Mouse (Mus musculus) forebrain, embryonic 10.5 days (tissue): ENCODE results near the gene Taok3. TPM values are rescaled to one million over a fixed set of nuclear protein-coding genes. Genes with fewer than 3 reads are reported as not detected.

Source experiments
- DNase-seq: peaks from one replicate; pipeline ENCODE4 v3.0.0-alpha.2; 2017; ENCODE audit warnings: low spot score; ENCODE audit errors: extremely low spot score
- H3K27ac ChIP-seq: fragments of 300-500 bp; sonication (generic); 2 replicates; pipeline ENCODE4 v1.5.1; 2016; ENCODE audit warnings: mild to moderate bottlenecking
- H3K27me3 ChIP-seq: fragments of 300-500 bp; sonication (generic); 2 replicates; pipeline ENCODE4 v1.6.1; 2016; ENCODE audit warnings: mild to moderate bottlenecking; ENCODE audit not compliant: poor library complexity, severe bottlenecking
- H3K36me3 ChIP-seq: fragments of 300-500 bp; sonication (generic); replicated peaks from 2 replicates; pipeline ENCODE4 v1.6.1; 2016; ENCODE audit warnings: mild to moderate bottlenecking, moderate library complexity
- H3K4me1 ChIP-seq: fragments of 300-500 bp; sonication (generic); 2 replicates; pipeline ENCODE4 v1.6.1; 2016
- H3K4me3 ChIP-seq: fragments of 300-500 bp; sonication (generic); 2 replicates; pipeline ENCODE4 v1.5.1; 2016; ENCODE audit warnings: mild to moderate bottlenecking, moderate library complexity
- H3K9me3 ChIP-seq: fragments of 300-500 bp; sonication (generic); 2 replicates; pipeline ENCODE4 v1.6.1; 2016; ENCODE audit warnings: mild to moderate bottlenecking, moderate library complexity
- WGBS: fragments of 180-500 bp; shearing (Covaris S2); methylation state at CpG from one replicate; pipeline ENCODE4 v1.1.7; 2016; 5-methylcytosine and 5-hydroxymethylcytosine counted together
- polyA plus RNA-seq: library from polyadenylated mRNA; unstranded; fragments of >200 nt; fragmentation: Nextera tagmentation; extraction: Ambion mirVana; gene quantifications from 2 replicates; pipeline ENCODE4 v1.2.1, GENCODE M21; 2016

Gene Taok3
- polyA plus RNA-seq, result 9.3 and 9.4 TPM in 2 replicates

DNA sequence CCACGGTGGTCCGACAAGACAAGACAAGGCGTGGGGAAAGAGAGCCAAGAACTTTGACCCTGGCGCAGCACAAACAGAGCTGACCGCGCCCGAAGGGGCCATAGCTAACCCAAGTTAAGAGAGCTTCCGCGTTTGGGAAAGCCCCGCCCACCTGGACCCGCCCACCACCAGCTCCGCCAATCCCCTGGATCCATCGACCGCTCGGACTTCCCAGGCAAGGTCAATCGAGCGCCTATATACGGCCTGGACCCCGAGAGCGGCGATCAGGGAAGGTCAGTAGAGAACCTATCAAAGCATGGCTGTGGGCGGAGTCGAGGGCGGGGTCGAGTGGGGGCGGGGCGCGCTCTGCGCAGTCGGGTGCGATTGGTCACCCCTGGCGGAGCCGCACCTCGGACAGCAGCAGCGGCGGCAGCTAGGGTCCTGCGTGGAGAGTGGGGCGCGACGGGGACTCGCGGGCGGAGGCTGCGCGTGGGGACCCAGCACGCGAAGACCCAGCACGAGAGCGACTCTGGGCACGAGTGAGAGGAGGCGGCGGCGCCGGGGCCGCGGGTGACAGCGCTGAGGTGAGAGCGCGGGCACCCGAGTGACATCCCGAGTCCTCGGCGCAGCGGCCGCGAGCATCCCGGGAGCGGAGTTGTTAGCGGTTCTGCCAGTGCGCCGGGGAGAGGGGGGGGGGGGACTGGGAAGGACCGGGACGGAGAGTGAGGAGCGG lies at the start of gene Taok3:
Gene Taok3, plus strand, starts transcription at position 353 of the 712 bp plus-strand sequence.
- H3K27me3 ChIP-seq, result peaks cover 25% of the 10 kb centered on the region
- H3K4me1 ChIP-seq, result peaks cover 42% of the 10 kb centered on the region
- 0% methylated on average over 74 of the region's 74 CpGs for WGBS
- H3K27ac ChIP-seq, result peak within 1 kb of the TSS; percentile 79
- peak; percentile 100 for DNase-seq
- peak within 1 kb of the TSS; percentile 86 for H3K4me3 ChIP-seq
- H3K9me3 ChIP-seq, result no peaks in the 10 kb centered on the region
- H3K36me3 ChIP-seq, result no peaks in the 10 kb centered on the region

GRCm38 (mm10) chr5:117087718-117088117 lies 32.2 kb upstream of the Taok3 start:
- WGBS, result 5% methylated on average over 13 of the region's 13 CpGs
- DNase-seq, result peak; percentile 22
- Histone ChIP-seq H3K4me3 (peak overlapping the region; percentile 36), H3K4me1 (peaks cover 29% of the 10 kb centered on the region), H3K27me3 (peaks cover 29% of the 10 kb centered on the region), H3K36me3 (peaks cover 22% of the 10 kb centered on the region), H3K9me3 (no peaks in the 10 kb centered on the region), H3K27ac (peak overlapping the region; percentile 20; the same call in 1 of the 2 replicates)

DNA sequence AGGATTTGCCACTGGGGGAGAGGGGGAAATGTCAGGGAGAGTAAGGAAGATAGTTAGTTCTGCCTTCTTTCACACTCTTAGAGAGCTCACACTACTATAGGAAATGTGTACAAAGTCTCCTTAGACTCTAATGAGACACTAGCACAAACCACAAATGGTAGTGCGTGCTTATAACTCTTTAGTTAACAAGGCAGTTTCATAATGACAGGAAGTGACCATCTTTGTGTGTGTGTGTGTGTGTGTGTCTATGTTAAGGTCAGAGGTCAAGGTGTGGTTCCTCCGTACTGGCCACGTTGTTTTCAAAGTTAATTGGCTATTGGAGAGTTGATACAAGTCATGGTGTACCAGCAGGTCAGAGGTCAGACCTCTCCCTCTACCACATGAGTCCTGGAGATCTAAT lies 30.8 kb upstream of the Taok3 start:
- Histone ChIP-seq H3K9me3 (no peaks in the 10 kb centered on the region), H3K4me3 (no peak overlapping the region), H3K36me3 (peaks cover 36% of the 10 kb centered on the region), H3K27me3 (peaks cover 29% of the 10 kb centered on the region), H3K4me1 (peaks cover 29% of the 10 kb centered on the region), H3K27ac (no peak overlapping the region)
- DNase-seq, result no peak
- WGBS, result 62% methylated on average over 3 of the region's 3 CpGs

DNA sequence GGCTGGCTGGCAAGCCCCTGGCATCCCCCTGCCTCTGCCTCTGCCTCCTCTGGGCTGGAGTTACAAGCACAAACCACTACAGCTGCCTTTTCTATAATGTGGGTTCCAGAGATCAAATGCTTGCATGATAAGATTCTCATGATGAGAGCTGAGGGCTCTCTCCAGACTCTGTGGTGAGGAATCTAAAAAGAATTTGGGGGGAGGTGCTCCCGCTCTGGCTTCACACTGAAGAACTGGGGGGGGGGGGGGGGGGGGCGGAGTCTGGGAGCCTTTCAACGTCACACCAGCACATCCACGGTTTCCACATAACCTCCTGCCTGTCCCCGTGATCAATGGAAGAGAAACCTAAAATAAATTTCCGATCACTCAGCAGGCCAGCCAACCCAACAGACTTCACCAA lies 30.1 kb upstream of the Taok3 start:
- H3K27ac ChIP-seq, result no peak overlapping the region
- peaks cover 29% of the 10 kb centered on the region for H3K27me3 ChIP-seq
- H3K36me3 ChIP-seq, result peaks cover 42% of the 10 kb centered on the region
- WGBS, result 31% methylated on average over 6 of the region's 6 CpGs
- H3K4me3 ChIP-seq, result no peak overlapping the region
- H3K4me1 ChIP-seq, result peaks cover 29% of the 10 kb centered on the region
- no peaks in the 10 kb centered on the region for H3K9me3 ChIP-seq
- no peak for DNase-seq

- no peak overlapping the region for H3K4me3 ChIP-seq
- H3K27ac ChIP-seq, result no peak overlapping the region
- WGBS, result 52% methylated on average over 7 of the region's 7 CpGs
- peaks cover 81% of the 10 kb centered on the region for H3K36me3 ChIP-seq
- no peaks in the 10 kb centered on the region for H3K27me3 ChIP-seq
- H3K9me3 ChIP-seq, result no peaks in the 10 kb centered on the region
- H3K4me1 ChIP-seq, result peaks cover 21% of the 10 kb centered on the region
- DNase-seq, result no peak
These were observed 25.5 kb upstream of the Taok3 start for GRCm38 (mm10) chr5:117094431-117094830.

- Histone ChIP-seq H3K9me3 (no peaks in the 10 kb centered on the region), H3K27me3 (no peaks in the 10 kb centered on the region), H3K36me3 (peaks cover 92% of the 10 kb centered on the region), H3K4me3 (no peak overlapping the region), H3K4me1 (peaks cover 13% of the 10 kb centered on the region), H3K27ac (no peak overlapping the region)
- peak; percentile 52 for DNase-seq
- 59% methylated on average over 3 of the region's 3 CpGs for WGBS
These were observed 23.2 kb upstream of the Taok3 start for GRCm38 (mm10) chr5:117096716-117097115.

DNA sequence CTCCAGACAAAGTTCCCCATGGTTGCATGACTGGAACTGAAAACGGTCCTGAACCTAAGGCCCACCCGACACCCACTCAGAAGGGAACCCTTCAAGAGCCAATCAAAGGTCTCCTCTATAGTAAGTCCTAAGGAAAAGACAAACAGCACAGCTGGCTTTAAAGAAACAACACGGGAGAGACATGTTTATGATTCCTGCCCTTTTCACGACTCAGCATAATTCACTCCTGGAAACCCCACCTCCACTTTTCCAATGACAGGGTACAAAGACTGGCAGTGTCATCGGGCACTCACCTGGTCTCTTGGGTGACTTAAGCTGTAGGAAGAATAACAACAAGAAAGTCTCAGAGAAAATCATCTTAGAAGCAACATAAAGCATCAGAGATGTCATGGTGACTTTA lies 20.9 kb upstream of the Taok3 start:
- Histone ChIP-seq H3K27me3 (no peaks in the 10 kb centered on the region), H3K4me1 (peaks cover 13% of the 10 kb centered on the region), H3K27ac (peak overlapping the region; percentile 58; the same call in 1 of the 2 replicates), H3K36me3 (peaks cover 92% of the 10 kb centered on the region), H3K9me3 (no peaks in the 10 kb centered on the region), H3K4me3 (no peak overlapping the region)
- no peak for DNase-seq
- WGBS, result 86% methylated on average over 5 of the region's 5 CpGs

GRCm38 (mm10) chr5:117099742-117100141 lies 20.2 kb upstream of the Taok3 start:
- H3K4me3 ChIP-seq, result no peak overlapping the region
- DNase-seq, result no peak
- no peaks in the 10 kb centered on the region for H3K27me3 ChIP-seq
- peaks cover 92% of the 10 kb centered on the region for H3K36me3 ChIP-seq
- H3K4me1 ChIP-seq, result peaks cover 13% of the 10 kb centered on the region
- 91% methylated on average over 11 of the region's 11 CpGs for WGBS
- H3K27ac ChIP-seq, result no peak overlapping the region
- H3K9me3 ChIP-seq, result no peaks in the 10 kb centered on the region

GRCm38 (mm10) chr5:117103194-117103929 lies 16.6 kb upstream of the Taok3 start:
- DNase-seq, result no peak
- H3K27me3 ChIP-seq, result no peaks in the 10 kb centered on the region
- H3K27ac ChIP-seq, result no peak overlapping the region
- WGBS, result 93% methylated on average over 20 of the region's 20 CpGs
- peaks cover 100% of the 10 kb centered on the region for H3K36me3 ChIP-seq
- peaks cover 11% of the 10 kb centered on the region for H3K4me1 ChIP-seq
- no peak overlapping the region for H3K4me3 ChIP-seq
- H3K9me3 ChIP-seq, result no peaks in the 10 kb centered on the region

DNA sequence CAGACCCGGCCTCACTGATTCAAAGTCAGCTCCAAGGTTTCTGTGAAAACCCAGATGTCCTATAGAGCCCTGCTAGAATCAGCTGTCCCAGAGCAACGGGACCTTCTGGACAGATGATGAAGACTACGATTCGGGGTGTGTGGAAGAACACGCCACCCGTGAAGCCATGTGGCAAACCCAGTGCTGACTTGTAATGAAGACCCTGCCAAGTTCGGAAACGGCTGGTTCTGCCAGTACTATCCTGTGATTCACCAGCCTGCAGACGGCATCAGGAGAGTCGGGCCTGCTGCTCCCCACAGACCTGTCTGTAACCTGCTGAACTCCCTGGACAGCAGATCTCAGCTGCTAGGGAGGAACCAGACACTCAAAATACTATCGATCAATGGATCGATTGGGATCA lies 15.6 kb upstream of the Taok3 start:
- Histone ChIP-seq H3K4me3 (no peak overlapping the region), H3K27me3 (no peaks in the 10 kb centered on the region), H3K36me3 (peaks cover 100% of the 10 kb centered on the region), H3K4me1 (peaks cover 3% of the 10 kb centered on the region; the same call in 1 of the 2 replicates), H3K9me3 (no peaks in the 10 kb centered on the region), H3K27ac (no peak overlapping the region)
- 96% methylated on average over 12 of the region's 12 CpGs for WGBS
- DNase-seq, result no peak

DNA sequence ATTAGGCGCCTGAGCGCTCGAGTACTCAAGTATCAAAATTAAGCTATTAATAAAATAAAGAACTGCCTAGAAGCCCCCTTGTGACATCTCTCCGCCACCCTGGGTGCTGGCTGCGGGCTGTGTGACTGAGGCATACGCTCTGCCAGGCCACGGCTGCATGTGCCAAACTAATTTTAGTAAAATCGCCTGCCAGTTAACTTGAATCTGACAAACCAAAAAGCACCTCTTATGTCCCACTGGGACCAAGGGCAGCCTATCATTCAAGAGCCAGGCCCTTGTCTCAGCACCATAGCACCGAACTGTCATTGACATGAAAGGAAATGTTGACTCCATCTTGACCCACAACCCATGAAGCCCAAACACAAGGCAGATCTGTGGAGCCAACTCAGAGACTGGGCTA lies 14.2 kb upstream of the Taok3 start:
- no peak overlapping the region for H3K27ac ChIP-seq
- no peak for DNase-seq
- H3K9me3 ChIP-seq, result no peaks in the 10 kb centered on the region
- H3K4me3 ChIP-seq, result no peak overlapping the region
- no peaks in the 10 kb centered on the region for H3K27me3 ChIP-seq
- H3K4me1 ChIP-seq, result 0 out of 2 replicates have a peak, but pooled peaks cover 3% of the 10 kb centered on the region
- WGBS, result 89% methylated on average over 9 of the region's 9 CpGs
- H3K36me3 ChIP-seq, result peaks cover 99% of the 10 kb centered on the region

DNA sequence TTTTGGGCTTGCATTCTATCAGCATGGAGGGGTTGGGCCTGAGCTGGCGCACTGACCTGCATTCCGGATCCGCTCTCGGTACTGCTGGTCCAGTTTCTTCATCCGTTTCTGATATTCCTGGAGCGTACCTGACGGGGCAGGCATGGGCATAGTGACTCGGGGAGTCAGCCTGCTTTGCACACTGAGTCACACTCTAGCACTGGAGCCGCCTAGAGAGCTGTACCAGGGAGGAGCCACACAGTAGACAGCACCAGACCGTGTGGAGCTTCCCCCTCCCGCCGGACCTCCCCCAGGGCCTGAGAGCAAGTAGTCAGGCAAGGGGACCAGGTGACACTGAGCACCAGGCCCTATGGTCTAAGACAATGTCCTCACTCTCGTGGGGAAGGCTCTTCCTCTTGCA lies 11.6 kb upstream of the Taok3 start:
- Histone ChIP-seq H3K4me3 (no peak overlapping the region), H3K27ac (no peak overlapping the region), H3K27me3 (no peaks in the 10 kb centered on the region), H3K4me1 (0 out of 2 replicates have a peak, but pooled peaks cover 3% of the 10 kb centered on the region), H3K9me3 (no peaks in the 10 kb centered on the region), H3K36me3 (peaks cover 99% of the 10 kb centered on the region)
- DNase-seq, result no peak
- WGBS, result 92% methylated on average over 13 of the region's 13 CpGs

DNA sequence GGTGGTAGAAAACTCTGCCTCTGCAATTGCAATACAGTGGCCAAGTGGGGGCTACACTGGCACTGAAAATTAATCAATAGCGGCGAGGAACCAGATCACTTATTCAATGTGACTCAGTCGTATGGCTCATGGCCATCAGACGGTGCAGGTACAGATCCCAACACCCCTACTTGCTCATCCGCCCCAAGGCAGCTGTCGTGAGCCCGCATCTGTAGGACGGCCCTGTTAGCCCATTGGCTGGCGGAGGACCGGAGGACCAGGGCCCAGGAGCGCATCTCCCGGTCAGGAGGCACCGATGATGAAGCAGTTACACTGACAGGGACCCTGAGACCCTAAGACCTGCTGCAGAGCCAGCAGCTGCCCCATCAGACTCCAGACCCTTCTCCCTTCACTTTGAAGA lies 11.2 kb upstream of the Taok3 start:
- Histone ChIP-seq H3K4me3 (no peak overlapping the region), H3K9me3 (no peaks in the 10 kb centered on the region), H3K27me3 (no peaks in the 10 kb centered on the region), H3K36me3 (peaks cover 99% of the 10 kb centered on the region), H3K4me1 (0 out of 2 replicates have a peak, but pooled peaks cover 3% of the 10 kb centered on the region), H3K27ac (no peak overlapping the region)
- no peak for DNase-seq
- WGBS, result 96% methylated on average over 13 of the region's 13 CpGs
